Mouse (Mus musculus) stomach, adult 2 months (tissue): ENCODE measurements around the gene Capns2. TPM values are rescaled to one million over a fixed set of nuclear protein-coding genes. Genes with fewer than 3 reads are reported as not detected.

Source experiments
- polyA plus RNA-seq: library from polyadenylated mRNA; depleted of rRNA; stranded (reverse); fragments of >200 nt; gene quantifications from 2 replicates; pipeline ENCODE4 v1.2.3, GENCODE M21; 2012; rRNA removed

Gene Capns2
- 3.1 and 5.0 TPM in 2 replicates for polyA plus RNA-seq

GRCm38 (mm10) chr8:92901107-92901506, at the start of gene Capns2:
Gene Capns2 (plus strand): TSS chr8:92901407.

GRCm38 (mm10) chr8:92855171-92855894, 45.9 kb upstream of the Capns2 start, which contains the start of gene Lpcat2:
Gene Lpcat2 (plus strand): TSS chr8:92855339.

Other genes with a start within 250 kb of the Capns2 start
- gene Irx6, start 227.1 kb upstream of the Capns2 start, polyA plus RNA-seq, result 0.03 TPM in 1 of 2 replicates, not detected in the other
- 33.6 and 49.7 TPM in 2 replicates for gene Mmp2, start 74.1 kb upstream of the Capns2 start, polyA plus RNA-seq
- gene Lpcat2, start 46.1 kb upstream of the Capns2 start, polyA plus RNA-seq, result 3.6 and 5.5 TPM in 2 replicates
- gene Slc6a2, start 58.7 kb downstream of the Capns2 start, polyA plus RNA-seq, result 0.10 and 0.26 TPM in 2 replicates
- gene Ces1a, start 146.8 kb downstream of the Capns2 start, polyA plus RNA-seq, result not detected in 2 replicates
- gene Ces1b, start 178.6 kb downstream of the Capns2 start, polyA plus RNA-seq, result 0.09 and 0.22 TPM in 2 replicates
- gene Ces1c, start 229.9 kb downstream of the Capns2 start, polyA plus RNA-seq, result not detected in 2 replicates